In the genomic region with DNA sequence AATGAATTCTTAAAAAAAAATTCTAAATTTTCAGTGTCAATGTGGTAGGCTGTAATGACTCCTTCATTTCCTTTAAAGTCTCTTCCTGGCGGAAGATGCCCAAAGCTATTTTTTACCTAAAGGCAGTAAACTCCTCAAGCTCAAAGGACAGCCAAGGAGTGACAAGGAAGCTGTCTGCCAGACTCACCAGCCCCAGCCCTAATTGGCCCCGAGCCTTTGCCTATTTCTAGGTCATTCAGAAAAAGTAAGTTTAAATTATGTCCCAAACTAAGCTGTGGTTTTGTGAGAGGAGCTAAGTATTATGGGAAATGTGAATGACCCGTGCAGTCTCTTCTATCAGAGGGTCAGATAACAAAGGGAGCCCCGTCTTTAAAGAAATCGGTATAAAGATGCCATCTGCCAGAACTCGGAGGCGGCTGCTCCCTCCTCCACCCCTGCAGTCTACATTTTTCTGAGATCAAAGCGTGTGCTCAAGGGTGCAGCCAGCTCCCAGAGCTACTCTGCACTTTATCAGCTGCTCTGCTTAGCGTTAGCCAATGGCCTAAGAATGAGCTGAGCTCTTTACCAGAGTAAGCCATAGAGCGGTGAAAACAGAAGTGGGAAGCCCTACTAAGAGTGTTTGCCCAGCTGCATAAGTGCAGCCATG, we compare ENCODE assay signal across 8 mouse cellular contexts. TPM values are rescaled to one million over a fixed set of nuclear protein-coding genes. Genes with fewer than 3 reads are reported as not detected.
DNase-seq lines count a peak whose midpoint lies in the region; ATAC-seq lines count a peak whose summit lies in the region.

No protein-coding gene starts in this region.

- H3K9me3 ChIP-seq in limb, embryonic 12.5 days: no peaks in the 10 kb centered on the region

- H3K36me3 ChIP-seq in limb, embryonic 12.5 days: no peaks in the 10 kb centered on the region

- no peak overlapping the region for H3K9ac ChIP-seq in limb, embryonic 12.5 days (replicated peaks)

- ATAC-seq in cerebellum, adult (ENCODE audit: insufficient number of reproducible peaks, low FRiP score, low TSS enrichment): no peak
- ATAC-seq in limb, embryonic 12.5 days (ENCODE audit: insufficient number of reproducible peaks, insufficient read depth, low FRiP score, low TSS enrichment, low read depth): no peak
- no peak for ATAC-seq in megakaryocyte progenitor cell, adult 5-6 weeks (replicated peaks; ENCODE audit: poor library complexity)

- H3K4me1 ChIP-seq in limb, embryonic 12.5 days (replicated peaks): peaks cover 15% of the 10 kb centered on the region

- peak overlapping the region; percentile 19; the same call in 1 of the 2 replicates for H3K4me2 ChIP-seq in limb, embryonic 12.5 days

- 9% methylated on average over 10 of the region's 10 CpGs for WGBS in limb, embryonic 12.5 days

- DNase-seq in cerebellum, postnatal 10 days: peak; percentile 52 to 57
- DNase-seq in testis, postnatal 10 days (ENCODE audit: low spot score): peak; percentile 42
- DNase-seq in testis, postnatal 14 days (ENCODE audit: low spot score): no peak
- DNase-seq in urinary bladder, postnatal 14 days (ENCODE audit: low spot score): no peak
- DNase-seq in cerebellum, postnatal 4 days (ENCODE audit: low spot score in 2 of 2): no peak

- no peak overlapping the region for H3K4me3 ChIP-seq in limb, embryonic 12.5 days (replicated peaks)

- peak overlapping the region; percentile 66 for H3K27ac ChIP-seq in limb, embryonic 12.5 days

- H3K27me3 ChIP-seq in limb, embryonic 12.5 days: no peaks in the 10 kb centered on the region

RNA-seq across cellular contexts. Expression of gene Evl, which starts 7.9 kb away (rescaled TPM):
- 72.6 and 74.4 TPM in 2 replicates for polyA plus RNA-seq in limb, embryonic 12.5 days (2016; fragmentation: Nextera tagmentation; extraction: Ambion mirVana)
- 38.1 and 45.9 TPM in 2 replicates for total RNA-seq in megakaryocyte progenitor cell, adult 5-6 weeks (2015)
- total RNA-seq in megakaryocyte progenitor cell, adult 5-6 weeks (2017): 17.0 and 38.9 TPM in 2 replicates

Comparison
In these comparisons a context has a peak if more than half of its experiments do, and no peak if none do; other contexts are left out.
1. DNase-seq: peak in cerebellum, postnatal 10 days (2 of 2) and testis, postnatal 10 days (single experiment); none in testis, postnatal 14 days (single experiment), urinary bladder, postnatal 14 days (single experiment) and cerebellum, postnatal 4 days (0 of 2).